Mouse (Mus musculus) limb, embryonic 14.5 days (tissue): ENCODE data around the gene Gm45808. TPM values are rescaled to one million over a fixed set of nuclear protein-coding genes. Genes with fewer than 3 reads are reported as not detected.
"Not testable (repeated sequence)": the region's sequence is repeated elsewhere in the genome, so short reads cannot be mapped to it uniquely, and the experiment has no call there.

Experiments
- ATAC-seq: fragments of 200-750 bp; cut with Nextera tagmentation; 2 replicates; pipeline ENCODE4 v1.8.0; 2017; ENCODE audit warnings: low read depth, moderate number of reproducible peaks, moderate TSS enrichment; ENCODE audit not compliant: low FRiP score
- DNase-seq: peaks from one replicate; pipeline ENCODE4 v3.0.0-alpha.2; 2015; ENCODE audit warnings: low spot score
- H3K27ac ChIP-seq: fragments of 300-500 bp; sonication (generic); replicated peaks from 2 replicates; pipeline ENCODE4 v1.5.1; 2014; ENCODE audit warnings: low read depth, mild to moderate bottlenecking, low read length, moderate library complexity, mixed read lengths
- H3K27me3 ChIP-seq: fragments of 300-500 bp; sonication (generic); 2 replicates; pipeline ENCODE4 v1.6.1; 2014; ENCODE audit warnings: low read length, mixed read lengths; ENCODE audit not compliant: control insufficient read depth, insufficient read depth
- H3K36me3 ChIP-seq: fragments of 300-500 bp; sonication (generic); 2 replicates; pipeline ENCODE4 v1.6.1; 2014; ENCODE audit warnings: mild to moderate bottlenecking, low read length, moderate library complexity, mixed read lengths; ENCODE audit not compliant: control insufficient read depth, insufficient read depth
- H3K4me1 ChIP-seq: fragments of 300-500 bp; sonication (generic); 2 replicates; pipeline ENCODE4 v1.6.1; 2014; ENCODE audit warnings: antibody characterized with exemption, low read length, mixed read lengths; ENCODE audit not compliant: control insufficient read depth, insufficient read depth
- H3K4me2 ChIP-seq: fragments of 300-500 bp; sonication (generic); replicated peaks from 2 replicates; pipeline ENCODE4 v1.6.1; 2014; ENCODE audit warnings: low read depth, mild to moderate bottlenecking, low read length, moderate library complexity; ENCODE audit not compliant: severe bottlenecking
- H3K4me3 ChIP-seq: fragments of 300-500 bp; sonication (generic); replicated peaks from 2 replicates; pipeline ENCODE4 v1.5.1; 2014; ENCODE audit warnings: low read length
- H3K9ac ChIP-seq: fragments of 300-500 bp; sonication (generic); 2 replicates; pipeline ENCODE4 v1.6.1; 2014; ENCODE audit warnings: mild to moderate bottlenecking, low read depth, low read length, moderate library complexity; ENCODE audit not compliant: severe bottlenecking
- H3K9me3 ChIP-seq: fragments of 300-500 bp; sonication (generic); 2 replicates; pipeline ENCODE4 v1.6.1; 2016; ENCODE audit warnings: low read length; ENCODE audit not compliant: control insufficient read depth
- POLR2A ChIP-seq: fragments of 200-500 bp; IDR thresholded peaks from 2 replicates; pipeline ENCODE4 v1.8.0; 2012; ENCODE audit warnings: inconsistent platforms, mild to moderate bottlenecking, moderate library complexity, borderline replicate concordance; ENCODE audit not compliant: insufficient read depth, insufficient read length; ENCODE audit errors: extremely low read depth
- WGBS: fragments of 180-500 bp; shearing (Covaris S2); extraction: QIAGEN DNeasy Blood & Tissue Kit; methylation state at CpG from one replicate; pipeline ENCODE4 v1.1.7; 2014; 5-methylcytosine and 5-hydroxymethylcytosine counted together
- polyA plus RNA-seq, 2 experiments: library from polyadenylated mRNA; depleted of rRNA in 1 of 2; stranded (reverse) in 1 of 2; unstranded in 1 of 2; fragments of >200 nt; fragmentation: Nextera tagmentation in 1 of 2; extraction: Ambion mirVana in 1 of 2; gene quantifications; 2 replicates each; pipeline versions ENCODE4 v1.2.1 to v1.2.3; 2012 to 2014

Gm45808 gene
- polyA plus RNA-seq (2012; rRNA removed) (not detected in 2 replicates), polyA plus RNA-seq (2014; fragmentation: Nextera tagmentation; extraction: Ambion mirVana) (not detected in 2 replicates)

DNA sequence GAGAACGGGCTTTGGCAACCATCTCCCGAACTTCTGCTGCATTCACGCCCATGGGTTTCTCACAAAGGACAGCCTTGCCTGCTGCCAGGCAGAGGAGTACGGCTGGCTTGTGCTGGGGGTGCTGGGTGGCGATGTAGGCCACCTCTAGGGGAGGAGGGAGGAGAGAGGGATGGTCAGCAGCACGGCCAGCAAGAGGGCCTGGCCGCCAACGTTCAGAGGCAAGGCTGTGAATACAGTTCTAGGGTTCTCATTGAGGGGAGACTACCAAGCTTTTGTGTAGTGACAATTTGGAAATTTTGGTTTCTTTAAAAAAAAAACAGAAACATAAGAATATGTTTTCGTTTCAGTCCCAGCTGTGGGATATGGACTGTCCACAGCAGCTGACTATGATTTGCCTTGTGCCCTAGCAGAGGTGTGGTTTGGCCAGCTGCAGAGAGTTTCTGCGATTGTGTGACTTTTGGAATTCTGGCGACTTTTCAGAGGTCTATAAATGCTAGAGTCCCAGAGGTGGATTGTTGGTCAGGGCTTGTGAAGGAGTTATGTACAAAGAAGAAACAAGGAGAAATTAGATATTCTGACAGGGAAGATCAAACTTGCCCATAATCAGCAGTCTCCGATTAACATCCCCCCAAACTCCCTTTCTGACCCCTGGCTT, at the start of gene Gm45808:
Gene Gm45808, minus strand, starts transcription at position 51 of the 655 bp plus-strand sequence.
- peaks cover 14% of the 10 kb centered on the region for H3K4me1 ChIP-seq
- no peak within 1 kb of the TSS for H3K4me3 ChIP-seq
- WGBS = 80% methylated on average over 12 of the region's 12 CpGs
- no peak within 1 kb of the TSS for H3K4me2 ChIP-seq
- no peak for TF ChIP-seq POLR2A
- peak within 1 kb of the TSS; percentile 61 for H3K27ac ChIP-seq
- H3K36me3 ChIP-seq = 0 out of 2 replicates have a peak, but pooled peaks cover 2% of the 10 kb centered on the region
- no peaks in the 10 kb centered on the region for H3K9me3 ChIP-seq
- DNase-seq = no peak
- H3K27me3 ChIP-seq = no peaks in the 10 kb centered on the region
- ATAC-seq = no peak
- no peak within 1 kb of the TSS for H3K9ac ChIP-seq

GRCm38 (mm10) chr7:45535676-45536075, 49.1 kb upstream of the Gm45808 start:
- Histone ChIP-seq H3K9ac (no peak overlapping the region), H3K27ac (no peak overlapping the region), H3K4me1 (no peaks in the 10 kb centered on the region; the same call in 1 of the 2 replicates), H3K9me3 (no peaks in the 10 kb centered on the region), H3K36me3 (no peaks in the 10 kb centered on the region), H3K4me3 (no peak overlapping the region), H3K4me2 (no peak overlapping the region), H3K27me3 (no peaks in the 10 kb centered on the region)
- ATAC-seq = no peak
- no peak for DNase-seq
- TF ChIP-seq POLR2A = no peak
- 69% methylated on average over 1 of the region's 1 CpGs for WGBS

GRCm38 (mm10) chr7:45530643-45531042, 44.0 kb upstream of the Gm45808 start:
- Histone ChIP-seq H3K9me3 (no peaks in the 10 kb centered on the region), H3K27ac (no peak overlapping the region), H3K9ac (no peak overlapping the region), H3K4me1 (peaks cover 8% of the 10 kb centered on the region; the same call in 1 of the 2 replicates), H3K36me3 (no peaks in the 10 kb centered on the region), H3K4me2 (peak overlapping the region; percentile 29), H3K4me3 (no peak overlapping the region), H3K27me3 (no peaks in the 10 kb centered on the region)
- 70% methylated on average over 2 of the region's 2 CpGs for WGBS
- ATAC-seq = no peak
- no peak for DNase-seq
- TF ChIP-seq POLR2A = no peak

DNA sequence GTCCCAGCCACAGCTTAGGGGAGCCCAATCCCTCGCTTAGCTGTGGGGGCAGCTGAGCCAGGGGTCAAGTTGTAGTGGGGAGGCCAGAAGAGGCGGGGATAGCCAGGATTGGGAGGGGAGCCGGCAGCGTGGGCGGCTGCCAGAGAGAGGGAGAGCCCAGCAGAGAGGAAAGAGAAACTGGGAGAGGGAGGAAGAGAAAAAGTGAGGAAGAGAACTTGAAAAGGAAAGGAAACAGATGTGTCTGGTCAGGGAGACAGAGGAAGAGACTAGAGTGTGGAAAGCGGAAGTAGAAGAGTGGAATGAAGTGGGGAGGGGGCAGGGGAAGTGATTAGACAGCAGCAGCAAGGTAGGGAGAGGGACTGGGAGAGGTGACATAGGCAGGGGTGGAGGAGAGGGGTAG, 42.9 kb upstream of the Gm45808 start:
- H3K27me3 ChIP-seq = no peaks in the 10 kb centered on the region
- H3K4me2 ChIP-seq = 0 out of 2 replicates have a peak overlapping the region, but pooled peaks have one; percentile 7
- H3K36me3 ChIP-seq = peaks cover 3% of the 10 kb centered on the region; the same call in 1 of the 2 replicates
- ATAC-seq (no peak), DNase-seq (no peak)
- no peak overlapping the region for H3K27ac ChIP-seq
- WGBS = 21% methylated on average over 6 of the region's 6 CpGs
- H3K9ac ChIP-seq = no peak overlapping the region
- peaks cover 17% of the 10 kb centered on the region; the same call in 1 of the 2 replicates for H3K4me1 ChIP-seq
- no peak for TF ChIP-seq POLR2A
- H3K9me3 ChIP-seq = no peaks in the 10 kb centered on the region
- H3K4me3 ChIP-seq = no peak overlapping the region

GRCm38 (mm10) chr7:45527169-45527568, 40.6 kb upstream of the Gm45808 start:
- H3K4me3 ChIP-seq, H3K9ac ChIP-seq, ATAC-seq, H3K4me2 ChIP-seq, H3K27me3 ChIP-seq, DNase-seq, H3K27ac ChIP-seq, H3K9me3 ChIP-seq: not testable (repeated sequence)
- WGBS = 88% methylated on average over 6 of the region's 6 CpGs
- H3K4me1 ChIP-seq = peaks cover 21% of the 10 kb centered on the region
- peaks cover 15% of the 10 kb centered on the region for H3K36me3 ChIP-seq
